Mouse (Mus musculus) embryonic fibroblast, embryonic 13.5 days (primary cell): ENCODE measurements around the gene Dst. TPM values are rescaled to one million over a fixed set of nuclear protein-coding genes. Genes with fewer than 3 reads are reported as not detected.
A peak's percentile ranks its signal among the peaks of the same experiment; 100 is the strongest.

Source experiments
- H3K27ac ChIP-seq: 2 replicates; pipeline ENCODE4 v1.5.1; 2012; ENCODE audit warnings: low read length, control low read depth, inconsistent platforms; ENCODE audit not compliant: insufficient read depth
- H3K4me1 ChIP-seq: 2 replicates; pipeline ENCODE4 v1.6.1; 2011; ENCODE audit warnings: low read length; ENCODE audit not compliant: control insufficient read depth, insufficient read depth
- H3K4me3 ChIP-seq: 2 replicates; pipeline ENCODE4 v1.5.1; 2011; ENCODE audit warnings: mild to moderate bottlenecking, control low read depth, low read length; ENCODE audit not compliant: insufficient read depth
- CTCF ChIP-seq: IDR thresholded peaks from 2 replicates; pipeline ENCODE4 v1.5.1; 2011; ENCODE audit warnings: mild to moderate bottlenecking, control low read depth, low read length, moderate library complexity, borderline replicate concordance; ENCODE audit not compliant: insufficient read depth
- POLR2A ChIP-seq: IDR thresholded peaks from 2 replicates; pipeline ENCODE4 v1.6.1; 2011; ENCODE audit warnings: low read depth, mild to moderate bottlenecking, control low read depth, low read length, moderate library complexity
- polyA plus RNA-seq: library from polyadenylated mRNA; stranded (reverse); fragments of >200 nt; gene quantifications from 2 replicates; pipeline ENCODE4 v1.2.4, GENCODE M21; 2011; ENCODE audit warnings: low read depth; ENCODE audit not compliant: missing spikeins, insufficient read length

The Dst gene
- polyA plus RNA-seq, 1 experiment = 101 TPM

DNA sequence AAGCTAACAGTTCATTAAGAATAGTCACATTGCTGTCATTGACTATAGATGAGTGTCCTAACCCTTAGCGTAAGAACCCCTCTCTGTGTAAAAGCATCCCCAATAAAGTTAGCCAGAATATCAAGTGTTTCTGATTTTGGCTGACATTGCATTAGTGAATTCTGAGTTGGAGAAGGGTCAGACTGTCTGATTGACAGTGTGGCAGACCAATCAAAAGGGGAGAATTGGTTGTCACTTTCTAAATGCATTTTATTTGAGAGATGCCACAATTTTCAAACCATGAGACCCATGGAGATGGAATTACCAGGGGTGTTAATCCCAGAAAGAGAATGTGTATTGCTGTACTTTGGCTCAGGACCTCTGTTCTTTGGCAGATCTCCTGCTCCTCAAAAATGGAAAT, 125.5 kb downstream of the Dst start:
- Histone ChIP-seq H3K4me3 (no peak overlapping the region), H3K27ac (no peak overlapping the region), H3K4me1 (peaks cover 16% of the 10 kb centered on the region)
- TF ChIP-seq CTCF (no peak), POLR2A (no peak)

DNA sequence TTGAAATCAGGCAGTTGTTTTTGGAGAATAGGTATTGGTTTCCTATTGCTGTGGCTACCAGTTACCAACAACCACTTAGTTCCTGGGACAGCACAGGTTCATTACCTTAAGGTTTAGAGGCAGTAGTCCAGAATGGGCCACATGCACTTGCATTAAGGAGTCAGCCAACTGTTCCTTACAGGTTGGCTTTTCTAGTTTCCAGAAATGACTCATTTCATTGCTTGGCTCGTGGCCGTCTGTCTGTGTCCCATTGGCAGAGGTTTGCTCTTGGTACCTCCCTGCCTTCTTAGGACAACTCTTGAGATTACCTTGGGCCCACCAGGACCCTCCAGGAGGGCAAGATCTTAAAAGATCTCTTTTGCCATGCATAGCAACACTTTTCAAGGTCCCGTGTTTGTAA, 125.9 kb downstream of the Dst start:
- Histone ChIP-seq H3K4me3 (no peak overlapping the region), H3K27ac (no peak overlapping the region), H3K4me1 (peaks cover 16% of the 10 kb centered on the region)
- TF ChIP-seq CTCF (no peak), POLR2A (no peak)

DNA sequence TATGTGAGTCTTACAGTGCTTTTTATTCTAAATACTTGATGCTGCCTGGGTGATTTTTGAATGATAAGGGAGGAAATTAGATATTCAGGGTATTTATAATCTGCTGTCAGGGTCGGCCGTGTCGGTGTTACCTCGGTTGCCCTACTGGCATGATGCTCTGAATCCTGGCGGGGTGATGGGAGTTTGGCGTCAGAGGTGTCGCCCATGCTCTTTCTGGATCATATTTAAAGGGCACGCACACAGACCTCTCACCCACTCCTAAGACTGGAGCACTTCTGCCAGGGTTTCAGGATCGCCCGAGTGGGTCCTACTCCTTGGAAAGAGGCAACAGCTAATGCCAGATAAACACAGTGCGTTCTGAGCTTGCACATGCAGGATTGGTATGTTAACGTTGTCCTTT, 128.1 kb downstream of the Dst start:
- H3K4me3 ChIP-seq = no peak overlapping the region
- TF ChIP-seq POLR2A (no peak), CTCF (no peak)

DNA sequence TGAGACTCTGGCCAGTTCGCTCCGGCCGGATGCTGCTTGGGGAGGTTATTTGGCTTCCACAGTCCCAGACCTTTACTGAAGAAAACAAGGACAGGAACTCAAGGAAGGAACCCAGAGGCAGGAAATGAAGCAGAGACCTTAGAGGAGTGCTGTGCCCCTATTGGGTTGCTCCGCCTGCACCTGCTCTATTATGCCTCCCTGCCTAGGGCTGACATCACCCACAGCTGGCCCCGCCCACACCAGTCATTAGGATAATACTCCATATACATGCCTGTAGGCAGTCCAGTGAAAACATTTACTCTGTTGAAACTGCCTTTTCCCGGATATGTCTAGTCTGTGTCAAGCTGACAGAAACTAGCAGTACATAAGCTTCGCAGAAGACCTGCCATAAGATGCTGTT, 130.5 kb downstream of the Dst start:
- H3K4me3 ChIP-seq = no peak overlapping the region
- no peak for TF ChIP-seq POLR2A
- no peak for TF ChIP-seq CTCF
- no peak overlapping the region for H3K27ac ChIP-seq
- H3K4me1 ChIP-seq = peaks cover 26% of the 10 kb centered on the region

More for the DNA sequence above, 128.1 kb downstream of the Dst start:
- H3K27ac ChIP-seq = no peak overlapping the region
- peaks cover 24% of the 10 kb centered on the region for H3K4me1 ChIP-seq

DNA sequence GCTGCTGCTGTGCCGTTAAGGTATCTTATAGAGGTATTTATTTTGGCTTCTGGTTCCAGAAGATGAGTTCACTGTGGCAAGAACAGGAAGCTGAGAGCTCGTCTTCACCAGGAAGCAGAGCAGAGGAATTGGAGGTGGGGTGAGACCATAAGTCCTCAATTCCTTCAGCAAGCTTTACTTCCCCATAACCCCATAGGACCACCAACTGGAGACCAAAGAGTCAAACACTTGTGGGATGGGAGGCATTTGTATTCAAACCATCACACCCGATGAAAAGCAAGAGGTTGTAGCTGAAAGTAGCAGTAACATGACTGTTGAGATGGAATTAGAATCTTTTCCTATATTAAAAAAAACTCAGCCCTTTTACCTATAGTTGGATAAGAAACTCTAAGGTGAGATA, 132.0 kb downstream of the Dst start:
- TF ChIP-seq CTCF (no peak), POLR2A (no peak)
- no peak overlapping the region for H3K4me3 ChIP-seq
- peaks cover 29% of the 10 kb centered on the region for H3K4me1 ChIP-seq
- H3K27ac ChIP-seq = no peak overlapping the region

DNA sequence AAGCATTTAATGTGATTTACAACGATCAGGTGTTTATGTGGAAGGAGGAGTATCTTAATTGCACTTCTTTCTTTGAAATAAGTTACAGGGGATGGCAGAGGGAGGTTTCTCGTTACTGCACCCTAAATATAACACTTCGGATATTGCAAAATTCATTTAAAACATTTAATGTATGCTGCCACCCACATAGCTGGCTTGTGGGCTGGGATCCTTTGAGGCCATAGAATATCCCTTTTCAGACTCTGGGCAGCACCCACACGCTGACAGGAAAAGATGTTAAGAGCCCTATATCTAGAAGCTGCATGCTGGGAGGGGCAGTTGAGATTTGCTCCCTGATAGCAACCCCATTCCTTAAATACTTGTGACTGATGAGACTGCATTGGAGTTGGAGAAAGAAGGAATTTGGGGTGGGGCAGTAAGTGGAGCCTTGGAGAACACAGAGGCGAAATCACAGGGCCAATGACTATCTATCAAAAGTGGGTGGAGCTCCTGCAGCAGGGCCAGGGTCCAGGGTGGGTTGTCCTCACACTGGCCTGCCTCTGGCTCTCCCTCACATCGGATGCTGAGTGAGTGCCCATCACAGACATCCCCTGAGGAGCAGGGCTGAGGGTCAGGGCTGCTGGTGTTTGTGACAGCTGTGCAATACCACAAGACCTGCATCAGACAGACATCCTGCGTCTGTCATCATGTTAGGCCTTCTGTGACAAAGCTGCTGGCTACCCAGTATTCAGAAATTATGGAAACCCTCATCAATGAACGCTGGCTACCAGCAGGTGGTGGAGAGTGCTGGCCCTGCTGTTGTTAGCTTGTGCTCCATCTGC, 133.1 kb downstream of the Dst start:
- TF ChIP-seq CTCF = no peak
- no peak for TF ChIP-seq POLR2A
- H3K27ac ChIP-seq = no peak overlapping the region
- H3K4me1 ChIP-seq = peaks cover 28% of the 10 kb centered on the region
- no peak overlapping the region for H3K4me3 ChIP-seq

DNA sequence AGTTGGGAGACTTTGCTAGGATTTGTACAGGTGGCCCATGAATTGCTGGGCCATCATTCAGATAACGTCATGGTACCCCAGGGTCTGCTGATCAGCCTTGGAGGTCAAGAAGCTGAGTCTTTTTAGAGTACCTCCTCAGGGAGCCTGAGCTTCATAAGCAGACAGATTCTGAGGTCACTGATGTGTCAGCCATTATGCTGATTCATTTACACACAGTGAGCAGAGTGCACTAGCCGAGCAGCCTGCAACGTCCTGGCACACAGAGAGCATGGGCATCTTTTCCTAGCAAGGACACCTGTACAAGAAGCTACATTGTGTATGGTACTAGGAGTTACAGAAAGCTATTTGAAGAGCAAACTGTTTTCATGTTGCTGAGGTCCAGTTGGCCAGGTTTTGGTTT, 134.3 kb downstream of the Dst start:
- no peak for TF ChIP-seq POLR2A
- no peak overlapping the region for H3K4me3 ChIP-seq
- H3K27ac ChIP-seq = no peak overlapping the region
- peaks cover 28% of the 10 kb centered on the region for H3K4me1 ChIP-seq

DNA sequence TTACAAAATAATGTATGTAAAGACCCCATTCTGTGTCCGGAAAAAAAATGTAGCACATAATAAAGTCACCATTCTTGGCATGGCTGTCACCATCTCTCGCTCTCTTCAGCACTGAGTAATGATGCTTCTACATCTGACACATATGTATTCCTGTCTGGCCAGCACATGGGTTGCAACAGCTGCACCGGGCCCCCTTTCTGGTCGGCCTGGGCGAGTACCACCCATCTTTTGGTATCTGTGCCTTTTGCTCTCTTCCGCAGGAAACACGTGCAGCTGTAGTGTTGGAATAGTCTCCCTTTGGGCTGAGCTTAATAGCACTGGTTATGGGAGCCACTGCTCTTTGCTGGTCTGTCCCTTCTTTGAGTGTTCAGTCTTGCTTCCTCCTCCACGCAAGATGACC, 135.3 kb downstream of the Dst start:
- TF ChIP-seq CTCF = no peak

DNA sequence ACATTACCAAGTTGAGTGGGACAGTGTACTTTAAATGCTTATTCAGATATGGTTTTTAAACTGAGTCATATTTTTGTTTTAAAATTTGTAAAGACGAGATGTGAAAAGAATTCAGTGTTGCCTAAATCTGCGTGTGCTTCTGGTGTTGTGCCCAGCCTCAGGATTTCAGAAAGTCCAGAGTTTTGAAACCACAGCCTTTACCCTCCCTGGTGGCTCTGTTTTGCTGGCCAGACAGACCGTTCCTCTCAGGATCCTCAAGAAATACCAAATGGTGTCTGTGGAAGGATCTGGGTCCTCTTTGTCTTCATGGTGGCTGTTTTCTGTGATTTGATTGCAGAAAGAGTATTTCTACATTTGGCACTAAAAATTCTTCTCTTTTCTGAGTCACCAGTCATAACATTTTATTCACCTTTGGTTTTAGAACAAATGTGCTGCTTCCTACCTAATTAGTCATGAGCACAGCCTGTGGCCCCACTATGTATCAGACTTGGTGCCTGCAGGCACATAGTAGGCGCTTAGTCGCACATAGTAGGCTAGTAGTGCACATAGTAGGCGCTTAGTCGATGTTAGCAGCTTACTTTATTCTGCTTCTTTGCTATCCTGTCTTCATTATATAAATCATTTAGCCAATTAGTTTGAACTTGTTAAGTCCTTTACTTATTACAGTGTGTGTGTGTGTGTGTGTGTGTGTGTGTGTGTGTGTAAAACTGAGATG, 136.0 kb downstream of the Dst start:
- TF ChIP-seq CTCF = no peak
- TF ChIP-seq POLR2A = no peak
- no peak overlapping the region for H3K4me3 ChIP-seq
- peaks cover 28% of the 10 kb centered on the region for H3K4me1 ChIP-seq
- peak overlapping the region; percentile 82 for H3K27ac ChIP-seq

More for the DNA sequence above, 135.3 kb downstream of the Dst start:
- no peak overlapping the region for H3K4me3 ChIP-seq
- peaks cover 28% of the 10 kb centered on the region for H3K4me1 ChIP-seq
- H3K27ac ChIP-seq = peak overlapping the region; percentile 82

DNA sequence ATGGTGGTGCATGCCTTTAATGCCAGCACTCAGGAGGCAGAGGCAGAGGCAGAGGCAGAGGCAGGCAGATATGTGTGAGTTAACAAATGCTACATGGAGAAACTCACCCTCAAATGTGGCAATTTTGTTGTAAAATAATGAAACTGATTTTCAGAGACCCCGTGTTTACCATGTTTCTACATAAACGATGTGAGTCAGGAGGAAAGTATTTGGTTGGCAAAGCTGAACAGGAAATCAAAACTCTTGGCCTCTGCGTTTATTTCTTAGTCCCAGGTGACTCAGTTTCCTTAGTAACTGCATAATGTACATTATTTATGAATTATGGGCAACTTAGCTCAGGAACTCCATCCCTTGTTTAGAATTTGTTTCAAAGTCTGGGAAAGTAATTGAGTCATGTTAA, 136.7 kb downstream of the Dst start:
- Histone ChIP-seq H3K4me3 (no peak overlapping the region), H3K27ac (peak overlapping the region; percentile 82), H3K4me1 (peaks cover 25% of the 10 kb centered on the region)
- TF ChIP-seq CTCF = no peak
- TF ChIP-seq POLR2A = no peak
